12 mouse cellular contexts compared by ENCODE assay signal in genomic region chr6:29535316-29535715, GRCm38 (mm10). TPM values are rescaled to one million over a fixed set of nuclear protein-coding genes. Genes with fewer than 3 reads are reported as not detected.
DNase-seq lines count a peak whose midpoint lies in the region; ATAC-seq lines count a peak whose summit lies in the region.
"Had no signal": no experiment of that assay in that cellular context is flagged by ENCODE, and none has a peak within 500 bp of the region (broad histone marks: within the 10 kb centered on the region; RNA-seq: fewer than 3 reads in every experiment).

No protein-coding gene starts in this region.

- H3K27ac ChIP-seq in heart, embryonic 15.5 days: no peak overlapping the region
- no peak overlapping the region for H3K27ac ChIP-seq in kidney, embryonic 16.5 days (ENCODE audit: low read length)
- H3K27ac ChIP-seq in forebrain, embryonic 12.5 days: no peak overlapping the region
- H3K27ac ChIP-seq: hindbrain, postnatal 0 days; limb, embryonic 13.5 days had no signal

- H3K4me2 ChIP-seq in heart, embryonic 15.5 days: no peak overlapping the region
- no peak overlapping the region for H3K4me2 ChIP-seq in kidney, embryonic 16.5 days (replicated peaks; ENCODE audit: low read depth, low read length)
- H3K4me2 ChIP-seq in forebrain, embryonic 12.5 days: no peak overlapping the region
- H3K4me2 ChIP-seq: limb, embryonic 13.5 days had no signal

- DNase-seq in urinary bladder, postnatal 14 days (ENCODE audit: low spot score): peak; percentile 44
- no peak for DNase-seq in urinary bladder, adult 2 months (ENCODE audit: low spot score)
- no peak for DNase-seq in gastrocnemius, postnatal 25 days
- DNase-seq: lung, postnatal 10 days; thymus, postnatal 4 days had no signal

- peaks cover 9% of the 10 kb centered on the region for H3K4me1 ChIP-seq in heart, embryonic 15.5 days (replicated peaks)
- H3K4me1 ChIP-seq in kidney, embryonic 16.5 days (ENCODE audit: insufficient read depth, low read length): peaks cover 6% of the 10 kb centered on the region; the same call in 1 of the 2 replicates
- no peaks in the 10 kb centered on the region for H3K4me1 ChIP-seq in forebrain, embryonic 12.5 days
- H3K4me1 ChIP-seq: limb, embryonic 13.5 days had no signal

- H3K27me3 ChIP-seq in heart, embryonic 15.5 days: no peaks in the 10 kb centered on the region
- no peaks in the 10 kb centered on the region for H3K27me3 ChIP-seq in kidney, embryonic 16.5 days (ENCODE audit: insufficient read depth, low read length)
- peaks cover 9% of the 10 kb centered on the region for H3K27me3 ChIP-seq in forebrain, embryonic 12.5 days

- peak; percentile 58; the same call in 1 of the 2 replicates for ATAC-seq in heart, embryonic 15.5 days (replicated peaks; ENCODE audit: insufficient number of reproducible peaks, insufficient read depth, low FRiP score, low read depth)
- ATAC-seq in kidney, embryonic 16.5 days (ENCODE audit: low FRiP score, low TSS enrichment): peak; percentile 75
- no peak for ATAC-seq in forebrain, embryonic 12.5 days (ENCODE audit: low FRiP score)
- no peak; the same call in 1 of the 2 replicates for ATAC-seq in erythroblast, adult 5-6 weeks (replicated peaks; ENCODE audit: low FRiP score, poor library complexity, severe bottlenecking)
- ATAC-seq: hindbrain, postnatal 0 days had no signal

- 39% methylated on average over 6 of the region's 6 CpGs for WGBS in heart, embryonic 15.5 days
- WGBS in kidney, embryonic 16.5 days: 20% methylated on average over 6 of the region's 6 CpGs
- 78% methylated on average over 6 of the region's 6 CpGs for WGBS in forebrain, embryonic 12.5 days

- no peak overlapping the region for H3K4me3 ChIP-seq in heart, embryonic 15.5 days
- H3K4me3 ChIP-seq in kidney, embryonic 16.5 days (ENCODE audit: low read length): no peak overlapping the region
- H3K4me3 ChIP-seq in forebrain, embryonic 12.5 days (replicated peaks): no peak overlapping the region
- H3K4me3 ChIP-seq: limb, embryonic 13.5 days had no signal

- no peak overlapping the region for H3K9ac ChIP-seq in heart, embryonic 15.5 days
- no peak overlapping the region for H3K9ac ChIP-seq in kidney, embryonic 16.5 days (replicated peaks; ENCODE audit: low read length)
- H3K9ac ChIP-seq in forebrain, embryonic 12.5 days: no peak overlapping the region
- H3K9ac ChIP-seq: limb, embryonic 13.5 days had no signal

- no peaks in the 10 kb centered on the region for H3K9me3 ChIP-seq in heart, embryonic 15.5 days (replicated peaks)
- no peaks in the 10 kb centered on the region for H3K9me3 ChIP-seq in kidney, embryonic 16.5 days (ENCODE audit: low read length)
- no peaks in the 10 kb centered on the region for H3K9me3 ChIP-seq in forebrain, embryonic 12.5 days
- H3K9me3 ChIP-seq: limb, embryonic 13.5 days had no signal

- no peaks in the 10 kb centered on the region for H3K36me3 ChIP-seq in heart, embryonic 15.5 days
- H3K36me3 ChIP-seq in kidney, embryonic 16.5 days (ENCODE audit: insufficient read depth, low read length): 0 out of 2 replicates have a peak, but pooled peaks cover 7% of the 10 kb centered on the region
- H3K36me3 ChIP-seq in forebrain, embryonic 12.5 days (replicated peaks): peaks cover 9% of the 10 kb centered on the region

RNA-seq across cellular contexts. Expression of gene Irf5, which starts 8.9 kb away (rescaled TPM):
- 19.8 and 21.3 TPM in 2 replicates for polyA plus RNA-seq in urinary bladder, adult 2 months (2012; rRNA removed)
- 4.5 and 8.6 TPM in 2 replicates for polyA plus RNA-seq in heart, embryonic 15.5 days (2015; fragmentation: Nextera tagmentation; extraction: Ambion mirVana)
- 6.0 and 8.0 TPM in 2 replicates for polyA plus RNA-seq in kidney, embryonic 16.5 days (2015; fragmentation: Nextera tagmentation; extraction: Ambion mirVana)
- 0.95 and 1.3 TPM in 2 replicates for polyA plus RNA-seq in forebrain, embryonic 12.5 days (2016; fragmentation: Nextera tagmentation; extraction: Ambion mirVana)
- 11.9 and 14.4 TPM in 2 replicates for total RNA-seq in erythroblast, adult 5-6 weeks (2015; ENCODE audit: low replicate concordance)
- total RNA-seq in erythroblast, adult 5-6 weeks (2017; ENCODE audit: low replicate concordance): 6.6 and 12.5 TPM in 2 replicates
- total RNA-seq in gastrocnemius, postnatal 25 days (2021): 1 to 10 TPM; 1.4 to 8.5 TPM

RNA-seq across cellular contexts. Expression of gene Kcp, which starts 27.6 kb away (rescaled TPM):
- polyA plus RNA-seq in urinary bladder, adult 2 months (2012; rRNA removed): 4.9 and 6.4 TPM in 2 replicates
- 7.3 and 12.5 TPM in 2 replicates for polyA plus RNA-seq in heart, embryonic 15.5 days (2015; fragmentation: Nextera tagmentation; extraction: Ambion mirVana)
- 34.5 and 36.3 TPM in 2 replicates for polyA plus RNA-seq in kidney, embryonic 16.5 days (2015; fragmentation: Nextera tagmentation; extraction: Ambion mirVana)
- polyA plus RNA-seq in forebrain, embryonic 12.5 days (2016; fragmentation: Nextera tagmentation; extraction: Ambion mirVana): 9.4 and 10.8 TPM in 2 replicates
- total RNA-seq in erythroblast, adult 5-6 weeks (2015; ENCODE audit: low replicate concordance): not detected in 2 replicates
- total RNA-seq in erythroblast, adult 5-6 weeks (2017; ENCODE audit: low replicate concordance): not detected in 2 replicates
- total RNA-seq in gastrocnemius, postnatal 25 days (2021): 1 to 10 TPM; 5.1 to 5.7 TPM
- total RNA-seq: monocyte, adult 5-6 weeks had no signal

Comparison
In these comparisons a context has a peak if more than half of its experiments do, and no peak if none do; other contexts are left out.
1. ATAC-seq: peak in heart, embryonic 15.5 days (single experiment) and kidney, embryonic 16.5 days (single experiment); none in forebrain, embryonic 12.5 days (single experiment) and erythroblast, adult 5-6 weeks (single experiment).